Mouse (Mus musculus) ES-E14 (cell line): ENCODE data around the gene Trpm7.

Experiments
- MAFK ChIP-seq: IDR thresholded peaks from 2 replicates; pipeline ENCODE4 v1.6.1; 2014; ENCODE audit warnings: mild to moderate bottlenecking, low read depth, low read length, inconsistent platforms; ENCODE audit not compliant: insufficient read depth
- ZC3H11A ChIP-seq: IDR thresholded peaks from 2 replicates; pipeline ENCODE4 v1.6.1; 2012; ENCODE audit warnings: low read depth, mild to moderate bottlenecking, inconsistent platforms, low read length, borderline replicate concordance
- ZNF384 ChIP-seq: IDR thresholded peaks from 2 replicates; pipeline ENCODE4 v1.6.1; 2012; ENCODE audit warnings: low read depth, low read length, inconsistent platforms

GRCm38 (mm10) chr2:126817414-126817813 lies 58.6 kb downstream of the Trpm7 start:
- TF ChIP-seq MAFK: no peak
- TF ChIP-seq ZNF384: no peak
- no peak for TF ChIP-seq ZC3H11A
